Mouse (Mus musculus) ovary, postnatal 14 days (tissue): ENCODE data around the gene Xkr7.

ENCODE experiments used
- DNase-seq: peaks from one replicate; pipeline ENCODE4 v3.0.0; 2022; ENCODE audit warnings: low spot score

The Xkr7 gene

GRCm38 (mm10) chr2:153032973-153033372, 1.3 kb downstream of the Xkr7 start:
- DNase-seq = no peak

GRCm38 (mm10) chr2:153033545-153034230, 2.0 kb downstream of the Xkr7 start:
- DNase-seq = no peak

- DNase-seq = no peak
Observed at GRCm38 (mm10) chr2:153036690-153037089, 5.0 kb downstream of the Xkr7 start.

GRCm38 (mm10) chr2:153043886-153044285, 12.2 kb downstream of the Xkr7 start:
- DNase-seq = no peak

GRCm38 (mm10) chr2:153045884-153046299, 14.2 kb downstream of the Xkr7 start:
- DNase-seq = no peak

GRCm38 (mm10) chr2:153047828-153048465, 16.3 kb downstream of the Xkr7 start:
- peak; percentile 25 for DNase-seq

- DNase-seq = peak; percentile 13
Observed at GRCm38 (mm10) chr2:153049288-153049996, 17.8 kb downstream of the Xkr7 start.

GRCm38 (mm10) chr2:153049997-153050358, 18.3 kb downstream of the Xkr7 start:
- DNase-seq = no peak

- no peak for DNase-seq
Observed at GRCm38 (mm10) chr2:153051095-153051494, 19.4 kb downstream of the Xkr7 start.

GRCm38 (mm10) chr2:153051537-153051936, 19.9 kb downstream of the Xkr7 start:
- no peak for DNase-seq

GRCm38 (mm10) chr2:153052700-153053351, 21.2 kb downstream of the Xkr7 start:
- no peak for DNase-seq

GRCm38 (mm10) chr2:153053896-153054295, 22.2 kb downstream of the Xkr7 start:
- no peak for DNase-seq

GRCm38 (mm10) chr2:153055270-153055920, 23.7 kb downstream of the Xkr7 start:
- no peak for DNase-seq

- DNase-seq = no peak
Observed at GRCm38 (mm10) chr2:153058365-153058764, 26.7 kb downstream of the Xkr7 start.

- DNase-seq = no peak
Observed at GRCm38 (mm10) chr2:153060216-153060615, 28.6 kb downstream of the Xkr7 start.

GRCm38 (mm10) chr2:153063394-153063793, 31.7 kb downstream of the Xkr7 start:
- no peak for DNase-seq

GRCm38 (mm10) chr2:153064190-153064970, 32.7 kb downstream of the Xkr7 start:
- no peak for DNase-seq

- DNase-seq = no peak
Observed at GRCm38 (mm10) chr2:153065747-153066508, 34.3 kb downstream of the Xkr7 start, which contains the start of gene Ccm2l. Gene Ccm2l, plus strand, starts transcription at chr2:153065955.

- no peak for DNase-seq
Observed at GRCm38 (mm10) chr2:153066991-153067390, 35.3 kb downstream of the Xkr7 start.

- no peak for DNase-seq
Observed at GRCm38 (mm10) chr2:153070762-153071490, 39.3 kb downstream of the Xkr7 start.
